9 mouse cellular contexts compared by ENCODE assay signal in genomic region chr5:36330472-36331155, GRCm38 (mm10).
DNase-seq lines count a peak whose midpoint lies in the region; ATAC-seq and TF ChIP-seq lines count a peak whose summit lies in the region.
"Had no signal": no experiment of that assay in that cellular context is flagged by ENCODE, and none has a peak within 500 bp of the region (broad histone marks: within the 10 kb centered on the region; RNA-seq: fewer than 3 reads in every experiment).

No protein-coding gene starts in this region.

- H3K4me3 ChIP-seq in forebrain, embryonic 16.5 days (replicated peaks; ENCODE audit: low read length), result no peak overlapping the region
- H3K4me3 ChIP-seq in hindbrain, postnatal 0 days (ENCODE audit: low read length), result no peak overlapping the region
- no peak overlapping the region for H3K4me3 ChIP-seq in midbrain, embryonic 13.5 days (replicated peaks)

- TF ChIP-seq CTCF in hindbrain, postnatal 0 days (IDR thresholded peaks at IDR 0.05; ENCODE audit: low read depth), result no peak

- peak; percentile 22; the same call in 1 of the 2 replicates for ATAC-seq in forebrain, embryonic 16.5 days
- ATAC-seq in hindbrain, postnatal 0 days, result peak; percentile 6; the same call in 1 of the 2 replicates
- ATAC-seq in midbrain, embryonic 13.5 days, result peak; percentile 66
- ATAC-seq in erythroid progenitor cell, adult 5-6 weeks (replicated peaks; ENCODE audit: low FRiP score, poor library complexity, severe bottlenecking), result no peak
- ATAC-seq: Patski had no signal

- DNase-seq in kidney, adult 11 months, result peak; percentile 75
- no peak for DNase-seq in kidney, postnatal 4 days
- DNase-seq in hindbrain, postnatal 0 days (ENCODE audit: low spot score), result peak; percentile 72
- no peak for DNase-seq in spleen, postnatal 14 days (ENCODE audit: low spot score in 2 of 2)
- DNase-seq: cerebellum, adult 9-10 months had no signal

- no peak overlapping the region for H3K27ac ChIP-seq in forebrain, embryonic 16.5 days (ENCODE audit: low read length)
- H3K27ac ChIP-seq in hindbrain, postnatal 0 days, result no peak overlapping the region
- peak overlapping the region; percentile 74 for H3K27ac ChIP-seq in midbrain, embryonic 13.5 days

- H3K9me3 ChIP-seq in forebrain, embryonic 16.5 days (ENCODE audit: control insufficient read depth, low read length), result no peaks in the 10 kb centered on the region
- no peaks in the 10 kb centered on the region for H3K9me3 ChIP-seq in hindbrain, postnatal 0 days (ENCODE audit: low read length)
- H3K9me3 ChIP-seq in midbrain, embryonic 13.5 days, result no peaks in the 10 kb centered on the region

- peaks cover 8% of the 10 kb centered on the region; the same call in 1 of the 2 replicates for H3K4me1 ChIP-seq in forebrain, embryonic 16.5 days (replicated peaks; ENCODE audit: control insufficient read depth, insufficient read depth, low read length)
- H3K4me1 ChIP-seq in hindbrain, postnatal 0 days (ENCODE audit: insufficient read depth, low read length), result peaks cover 21% of the 10 kb centered on the region
- peaks cover 56% of the 10 kb centered on the region for H3K4me1 ChIP-seq in midbrain, embryonic 13.5 days (replicated peaks)

- H3K9ac ChIP-seq in forebrain, embryonic 16.5 days (replicated peaks; ENCODE audit: low read depth, low read length), result no peak overlapping the region
- H3K9ac ChIP-seq in hindbrain, postnatal 0 days (replicated peaks; ENCODE audit: low read length), result no peak overlapping the region
- H3K9ac ChIP-seq in midbrain, embryonic 13.5 days (replicated peaks), result no peak overlapping the region

- H3K27me3 ChIP-seq in forebrain, embryonic 16.5 days (replicated peaks; ENCODE audit: control insufficient read depth, insufficient read depth, low read length), result no peaks in the 10 kb centered on the region
- H3K27me3 ChIP-seq in hindbrain, postnatal 0 days (ENCODE audit: insufficient read depth, low read length), result no peaks in the 10 kb centered on the region
- H3K27me3 ChIP-seq in midbrain, embryonic 13.5 days, result no peaks in the 10 kb centered on the region
- H3K27me3 ChIP-seq: Patski had no signal

- H3K4me2 ChIP-seq in forebrain, embryonic 16.5 days (ENCODE audit: low read length), result no peak overlapping the region
- H3K4me2 ChIP-seq in hindbrain, postnatal 0 days (ENCODE audit: low read depth, low read length), result no peak overlapping the region
- H3K4me2 ChIP-seq in midbrain, embryonic 13.5 days (replicated peaks), result peak overlapping the region; percentile 1; the same call in 1 of the 2 replicates

- 70% methylated on average over 21 of the region's 21 CpGs for WGBS in forebrain, embryonic 16.5 days
- 40% methylated on average over 21 of the region's 21 CpGs for WGBS in hindbrain, postnatal 0 days
- WGBS in midbrain, embryonic 13.5 days, result 41% methylated on average over 21 of the region's 21 CpGs

- no peaks in the 10 kb centered on the region for H3K36me3 ChIP-seq in forebrain, embryonic 16.5 days (ENCODE audit: control insufficient read depth, insufficient read depth)
- H3K36me3 ChIP-seq in hindbrain, postnatal 0 days (ENCODE audit: insufficient read depth, low read length), result no peaks in the 10 kb centered on the region
- H3K36me3 ChIP-seq in midbrain, embryonic 13.5 days, result no peaks in the 10 kb centered on the region

Comparison
In these comparisons a context has a peak if more than half of its experiments do, and no peak if none do; other contexts are left out.
1. DNase-seq: peak in kidney, adult 11 months (single experiment) and hindbrain, postnatal 0 days (single experiment); none in kidney, postnatal 4 days (0 of 2) and spleen, postnatal 14 days (0 of 2).